Mouse (Mus musculus) embryonic fibroblast, embryonic 13.5 days (primary cell): Measurements from ENCODE around the gene Hist1h2bh.

Experiments
- CTCF ChIP-seq: IDR thresholded peaks from 2 replicates; pipeline ENCODE4 v1.5.1; 2011; ENCODE audit warnings: mild to moderate bottlenecking, control low read depth, low read length, moderate library complexity, borderline replicate concordance; ENCODE audit not compliant: insufficient read depth
- POLR2A ChIP-seq: IDR thresholded peaks from 2 replicates; pipeline ENCODE4 v1.6.1; 2011; ENCODE audit warnings: low read depth, mild to moderate bottlenecking, control low read depth, low read length, moderate library complexity

- no peak for TF ChIP-seq POLR2A
- TF ChIP-seq CTCF: no peak
Observed at GRCm38 (mm10) chr13:23576906-23577639, 33.9 kb upstream of the Hist1h2bh start.
